Mouse (Mus musculus) forebrain, embryonic 15.5 days (tissue): ENCODE measurements around the gene Nab2. TPM values are rescaled to one million over a fixed set of nuclear protein-coding genes. Genes with fewer than 3 reads are reported as not detected.

Source experiments
- ATAC-seq: fragments of 200-750 bp; cut with Nextera tagmentation; replicated peaks from 2 replicates; pipeline ENCODE4 v1.8.0; 2017; ENCODE audit warnings: mild to moderate bottlenecking, moderate TSS enrichment, moderate library complexity
- H3K27ac ChIP-seq: fragments of 300-500 bp; sonication (generic); replicated peaks from 2 replicates; pipeline ENCODE4 v1.5.1; 2015; ENCODE audit warnings: mild to moderate bottlenecking, inconsistent platforms
- H3K27me3 ChIP-seq: fragments of 300-500 bp; sonication (generic); 2 replicates; pipeline ENCODE4 v1.6.1; 2015; ENCODE audit warnings: inconsistent platforms
- H3K36me3 ChIP-seq: fragments of 300-500 bp; sonication (generic); 2 replicates; pipeline ENCODE4 v1.6.1; 2015; ENCODE audit warnings: mild to moderate bottlenecking, inconsistent platforms
- H3K4me1 ChIP-seq: fragments of 300-500 bp; sonication (generic); 2 replicates; pipeline ENCODE4 v1.6.1; 2015; ENCODE audit warnings: inconsistent platforms
- H3K4me2 ChIP-seq: fragments of 300-500 bp; sonication (generic); replicated peaks from 2 replicates; pipeline ENCODE4 v1.6.1; 2015; ENCODE audit warnings: mild to moderate bottlenecking, inconsistent platforms
- H3K4me3 ChIP-seq: fragments of 300-500 bp; sonication (generic); 2 replicates; pipeline ENCODE4 v1.5.1; 2015; ENCODE audit warnings: mild to moderate bottlenecking, inconsistent platforms
- H3K9ac ChIP-seq: fragments of 300-500 bp; sonication (generic); replicated peaks from 2 replicates; pipeline ENCODE4 v1.6.1; 2015; ENCODE audit warnings: mild to moderate bottlenecking, inconsistent platforms
- H3K9me3 ChIP-seq: fragments of 300-500 bp; sonication (generic); 2 replicates; pipeline ENCODE4 v1.6.1; 2016; ENCODE audit warnings: inconsistent platforms
- WGBS: fragments of 180-500 bp; shearing (Covaris S2); methylation state at CpG from one replicate; pipeline ENCODE4 v1.1.7; 2015; ENCODE audit warnings: mixed read lengths; 5-methylcytosine and 5-hydroxymethylcytosine counted together
- polyA plus RNA-seq: library from polyadenylated mRNA; unstranded; fragments of >200 nt; fragmentation: Nextera tagmentation; extraction: Ambion mirVana; gene quantifications from 2 replicates; pipeline ENCODE4 v1.2.1, GENCODE M21; 2015

The Nab2 gene
- polyA plus RNA-seq, 1 experiment from 2014 or later = 2.9 TPM

GRCm38 (mm10) chr10:127669170-127669569, 802 bp upstream of the Nab2 start:
- Histone ChIP-seq H3K9ac (no peak overlapping the region), H3K36me3 (no peaks in the 10 kb centered on the region), H3K4me1 (peaks cover 45% of the 10 kb centered on the region), H3K4me3 (0 out of 2 replicates have a peak overlapping the region, but pooled peaks have one; percentile 64), H3K4me2 (peak overlapping the region; percentile 88), H3K27me3 (peaks cover 30% of the 10 kb centered on the region), H3K27ac (peak overlapping the region; percentile 76; the same call in 1 of the 2 replicates), H3K9me3 (no peaks in the 10 kb centered on the region)
- WGBS = 23% methylated on average over 7 of the region's 7 CpGs
- no peak for ATAC-seq

DNA sequence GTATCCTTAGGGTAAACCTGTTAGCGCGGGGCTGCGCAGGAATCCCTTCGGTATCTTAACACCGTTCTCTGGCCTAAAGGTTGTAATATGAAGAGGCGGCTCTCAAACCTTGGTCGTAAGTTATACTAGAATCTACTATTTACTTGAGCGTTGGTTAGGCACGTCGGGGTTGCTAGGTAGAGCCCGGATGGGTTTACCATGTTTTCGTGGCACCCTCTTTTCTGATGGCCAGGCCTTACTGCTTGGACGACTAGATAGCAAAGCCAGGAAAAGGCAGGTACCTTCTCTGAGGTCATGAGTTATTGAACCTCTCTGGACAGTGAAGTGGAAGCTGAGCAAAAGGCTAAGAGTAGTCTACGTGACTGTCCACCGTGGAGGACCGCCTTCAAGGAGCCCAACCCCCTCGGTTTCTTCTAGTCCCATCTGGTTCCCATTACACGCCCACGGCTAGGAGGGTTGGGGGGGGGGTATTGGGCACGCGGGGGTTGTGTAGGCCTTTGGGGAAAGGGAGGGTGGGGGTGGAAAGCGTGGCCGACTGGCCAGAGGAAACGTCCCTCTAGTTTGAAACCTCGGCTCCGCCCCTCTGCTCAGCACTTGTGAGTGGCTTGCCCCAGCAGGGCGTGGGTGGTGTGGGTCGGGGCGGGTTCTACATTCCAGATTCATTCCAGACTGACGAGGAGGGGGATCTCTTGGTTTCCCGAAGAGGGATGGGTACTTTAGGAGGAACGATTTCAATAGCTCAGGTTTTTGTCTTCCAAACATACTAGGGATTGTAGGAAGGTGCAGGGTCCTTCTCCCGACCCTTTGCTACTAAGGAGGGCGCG, 887 bp downstream of the Nab2 start:
- Histone ChIP-seq H3K9ac (peak overlapping the region; percentile 63), H3K9me3 (no peaks in the 10 kb centered on the region), H3K4me1 (peaks cover 51% of the 10 kb centered on the region), H3K4me3 (peak overlapping the region; percentile 64), H3K36me3 (no peaks in the 10 kb centered on the region), H3K4me2 (peak overlapping the region; percentile 88), H3K27ac (peak overlapping the region; percentile 76), H3K27me3 (peaks cover 46% of the 10 kb centered on the region)
- 3% methylated on average over 35 of the region's 35 CpGs for WGBS
- ATAC-seq = peak; percentile 13; the same call in 1 of the 2 replicates

DNA sequence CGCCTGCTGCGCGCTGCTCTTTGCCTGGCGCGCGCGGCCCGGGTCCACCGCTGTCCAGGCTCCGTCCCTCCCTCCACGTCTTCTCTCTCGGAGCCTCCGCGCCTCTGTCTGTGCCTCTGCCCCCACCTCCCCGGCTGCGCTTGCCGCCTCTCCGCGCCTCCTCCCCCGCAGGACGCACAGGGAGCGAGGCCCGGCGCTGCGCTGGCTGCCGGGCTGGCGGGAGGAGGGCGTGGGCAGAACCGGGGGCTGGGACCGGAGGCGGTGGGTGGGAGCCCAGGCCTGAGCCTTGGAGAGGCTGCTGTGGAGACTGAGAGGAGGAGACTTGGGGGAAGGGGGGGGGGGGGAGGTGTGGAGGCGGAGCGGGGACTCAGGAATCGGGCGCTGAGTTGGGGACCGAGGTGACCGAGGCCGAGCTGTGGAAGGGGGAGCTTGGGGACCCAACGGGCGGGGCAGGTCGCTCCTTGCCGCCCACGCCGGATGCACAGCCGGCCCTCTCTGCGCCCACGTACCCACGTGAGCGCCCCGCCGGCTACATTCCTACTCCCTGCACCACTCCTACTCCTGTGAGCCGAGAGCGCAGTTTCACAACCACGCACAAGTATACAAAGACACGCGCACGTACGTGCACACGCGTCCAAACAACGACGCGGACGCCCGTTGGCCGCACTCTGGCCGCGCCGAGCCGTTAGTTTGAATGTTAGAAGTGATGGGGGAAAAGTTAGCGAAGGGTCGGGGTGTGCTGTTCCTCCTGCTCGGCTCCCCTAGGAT, 1.7 kb downstream of the Nab2 start, which contains the start of gene Nemp1:
Gene Nemp1, plus strand, starts transcription at position 401 of the 768 bp plus-strand sequence.
- peaks cover 50% of the 10 kb centered on the region for H3K27me3 ChIP-seq
- peak within 1 kb of the TSS; percentile 88 for H3K4me2 ChIP-seq
- H3K9ac ChIP-seq = peak within 1 kb of the TSS; percentile 63
- peaks cover 59% of the 10 kb centered on the region for H3K4me1 ChIP-seq
- no peaks in the 10 kb centered on the region for H3K36me3 ChIP-seq
- peak; percentile 63 for ATAC-seq
- under 1% methylated on average over 68 of the region's 73 CpGs for WGBS
- peak within 1 kb of the TSS; percentile 64 for H3K4me3 ChIP-seq
- peak within 1 kb of the TSS; percentile 76 for H3K27ac ChIP-seq
- H3K9me3 ChIP-seq = no peaks in the 10 kb centered on the region

DNA sequence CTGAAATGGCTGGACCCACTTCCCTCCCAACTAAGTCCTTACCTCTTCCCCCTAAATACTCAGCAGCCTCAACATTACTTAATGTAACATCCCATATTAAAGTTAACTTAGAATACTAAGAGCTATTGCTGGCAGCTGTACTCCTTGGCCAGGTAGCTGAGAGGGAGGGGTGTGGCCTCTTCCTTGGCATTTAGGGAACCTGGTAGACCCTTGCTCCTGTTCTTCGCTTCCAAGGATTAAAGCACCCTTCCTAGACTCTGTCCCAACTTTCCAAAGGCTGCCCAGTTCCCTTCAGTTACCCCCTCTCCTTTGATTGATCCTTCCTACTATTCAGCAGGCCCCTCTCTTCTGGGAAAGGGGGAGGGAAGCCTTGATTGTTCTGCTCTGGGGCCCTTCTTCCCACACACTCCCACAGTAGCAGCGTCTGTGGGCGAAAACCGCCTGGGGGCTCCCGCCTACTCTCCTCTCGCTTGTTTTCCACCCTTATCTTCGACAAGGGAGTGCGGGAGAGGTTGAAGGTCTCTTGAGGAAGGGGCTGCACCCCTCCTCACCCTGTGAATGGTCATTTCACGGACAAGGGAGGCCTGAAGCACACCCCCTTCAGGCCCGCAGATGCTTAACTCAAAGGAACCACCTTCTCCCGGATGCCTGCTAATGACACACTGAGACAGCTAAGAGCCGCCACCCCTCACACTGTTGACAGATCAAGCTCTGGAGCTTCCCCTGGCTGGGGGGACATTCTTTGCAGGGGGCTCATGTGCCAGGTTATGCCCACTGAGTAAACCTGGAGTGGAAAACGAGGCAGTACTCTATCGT, 2.8 kb downstream of the Nab2 start:
- H3K4me1 ChIP-seq = peaks cover 63% of the 10 kb centered on the region
- no peak overlapping the region for H3K27ac ChIP-seq
- no peaks in the 10 kb centered on the region for H3K9me3 ChIP-seq
- H3K9ac ChIP-seq = peak overlapping the region; percentile 63
- ATAC-seq = no peak
- WGBS = 4% methylated on average over 14 of the region's 14 CpGs
- peaks cover 56% of the 10 kb centered on the region for H3K27me3 ChIP-seq
- H3K4me2 ChIP-seq = peak overlapping the region; percentile 88
- H3K4me3 ChIP-seq = peak overlapping the region; percentile 64
- no peaks in the 10 kb centered on the region for H3K36me3 ChIP-seq

GRCm38 (mm10) chr10:127664891-127665290, 3.5 kb downstream of the Nab2 start:
- H3K4me1 ChIP-seq = peaks cover 63% of the 10 kb centered on the region
- ATAC-seq = no peak
- H3K4me3 ChIP-seq = 0 out of 2 replicates have a peak overlapping the region, but pooled peaks have one; percentile 64
- WGBS = 21% methylated on average over 13 of the region's 13 CpGs
- H3K9me3 ChIP-seq = no peaks in the 10 kb centered on the region
- no peaks in the 10 kb centered on the region for H3K36me3 ChIP-seq
- no peak overlapping the region for H3K27ac ChIP-seq
- H3K9ac ChIP-seq = no peak overlapping the region
- H3K27me3 ChIP-seq = peaks cover 56% of the 10 kb centered on the region
- peak overlapping the region; percentile 3; the same call in 1 of the 2 replicates for H3K4me2 ChIP-seq

GRCm38 (mm10) chr10:127664166-127664565, 4.2 kb downstream of the Nab2 start:
- H3K4me1 ChIP-seq = peaks cover 61% of the 10 kb centered on the region
- no peak for ATAC-seq
- no peak overlapping the region for H3K9ac ChIP-seq
- H3K4me2 ChIP-seq = no peak overlapping the region
- peaks cover 56% of the 10 kb centered on the region for H3K27me3 ChIP-seq
- H3K36me3 ChIP-seq = no peaks in the 10 kb centered on the region
- H3K9me3 ChIP-seq = no peaks in the 10 kb centered on the region
- H3K4me3 ChIP-seq = no peak overlapping the region
- no peak overlapping the region for H3K27ac ChIP-seq
- 24% methylated on average over 16 of the region's 16 CpGs for whole genome bisulfite sequencing

GRCm38 (mm10) chr10:127663590-127663989, 4.8 kb downstream of the Nab2 start:
- H3K4me2 ChIP-seq = no peak overlapping the region
- H3K4me3 ChIP-seq = no peak overlapping the region
- peaks cover 55% of the 10 kb centered on the region for H3K4me1 ChIP-seq
- H3K9me3 ChIP-seq = no peaks in the 10 kb centered on the region
- peaks cover 56% of the 10 kb centered on the region for H3K27me3 ChIP-seq
- 28% methylated on average over 5 of the region's 5 CpGs for WGBS
- no peaks in the 10 kb centered on the region for H3K36me3 ChIP-seq
- H3K9ac ChIP-seq = no peak overlapping the region
- no peak for ATAC-seq
- H3K27ac ChIP-seq = no peak overlapping the region

GRCm38 (mm10) chr10:127662666-127663253, 5.6 kb downstream of the Nab2 start:
- 21% methylated on average over 19 of the region's 19 CpGs for WGBS
- H3K9me3 ChIP-seq = no peaks in the 10 kb centered on the region
- H3K4me3 ChIP-seq = no peak overlapping the region
- H3K27ac ChIP-seq = no peak overlapping the region
- peaks cover 56% of the 10 kb centered on the region for H3K27me3 ChIP-seq
- ATAC-seq = no peak
- H3K4me1 ChIP-seq = peaks cover 47% of the 10 kb centered on the region
- no peaks in the 10 kb centered on the region for H3K36me3 ChIP-seq
- H3K9ac ChIP-seq = no peak overlapping the region
- H3K4me2 ChIP-seq = peak overlapping the region; percentile 31; the same call in 1 of the 2 replicates

- Histone ChIP-seq H3K4me2 (peak overlapping the region; percentile 31), H3K27me3 (peaks cover 53% of the 10 kb centered on the region), H3K4me3 (peak overlapping the region; percentile 9; the same call in 1 of the 2 replicates), H3K27ac (no peak overlapping the region), H3K4me1 (peaks cover 41% of the 10 kb centered on the region), H3K9ac (no peak overlapping the region), H3K36me3 (no peaks in the 10 kb centered on the region), H3K9me3 (no peaks in the 10 kb centered on the region)
- WGBS = 14% methylated on average over 16 of the region's 16 CpGs
- ATAC-seq = no peak
Measured at GRCm38 (mm10) chr10:127661915-127662663, 6.3 kb downstream of the Nab2 start.

- H3K36me3 ChIP-seq = no peaks in the 10 kb centered on the region
- ATAC-seq = no peak
- no peak overlapping the region for H3K4me3 ChIP-seq
- H3K27ac ChIP-seq = no peak overlapping the region
- 0 out of 2 replicates have a peak overlapping the region, but pooled peaks have one; percentile 19 for H3K9ac ChIP-seq
- no peaks in the 10 kb centered on the region for H3K9me3 ChIP-seq
- peak overlapping the region; percentile 31; the same call in 1 of the 2 replicates for H3K4me2 ChIP-seq
- H3K4me1 ChIP-seq = peaks cover 34% of the 10 kb centered on the region
- WGBS = 25% methylated on average over 14 of the region's 14 CpGs
- peaks cover 48% of the 10 kb centered on the region for H3K27me3 ChIP-seq
Measured at GRCm38 (mm10) chr10:127661291-127661914, 7.0 kb downstream of the Nab2 start.
